In genomic region chr3:40800373-40800823, GRCm38 (mm10) we compare ENCODE assay signal across 8 mouse cellular contexts. TPM values are rescaled to one million over a fixed set of nuclear protein-coding genes. Genes with fewer than 3 reads are reported as not detected.
DNase-seq lines count a peak whose midpoint lies in the region; ATAC-seq and TF ChIP-seq lines count a peak whose summit lies in the region.

No protein-coding gene starts in this region.

- peak; percentile 21 for DNase-seq in layer of hippocampus, adult 9-11 months
- DNase-seq in layer of hippocampus, adult 9-10 months (ENCODE audit: low spot score) = no peak
- DNase-seq in c-Kit-positive CD71-positive TER-119-negative erythroid progenitor cells, embryonic 14.5 days (ENCODE audit: low read depth) = peak; percentile 44
- peak; percentile 17 to 27 for DNase-seq in frontal cortex, postnatal 14 days (ENCODE audit: low spot score in 2 of 2)
- peak; percentile 52 for DNase-seq in lung, postnatal 0 days (ENCODE audit: low spot score)
- DNase-seq in right cerebral cortex, postnatal 14 days = peak; percentile 53
- DNase-seq in adipocyte (ENCODE audit: low spot score) = no peak

- ATAC-seq in kidney, embryonic 16.5 days (ENCODE audit: low FRiP score, low TSS enrichment) = peak; percentile 89
- ATAC-seq in lung, postnatal 0 days = peak; percentile 59

- H3K27ac ChIP-seq in kidney, embryonic 16.5 days (ENCODE audit: low read length) = peak overlapping the region; percentile 82
- H3K27ac ChIP-seq in lung, postnatal 0 days (ENCODE audit: low read length) = peak overlapping the region; percentile 51; the same call in 1 of the 2 replicates

- H3K27me3 ChIP-seq in kidney, embryonic 16.5 days (ENCODE audit: insufficient read depth, low read length) = no peaks in the 10 kb centered on the region
- H3K27me3 ChIP-seq in lung, postnatal 0 days (replicated peaks; ENCODE audit: insufficient read depth, low read length) = no peaks in the 10 kb centered on the region

- no peaks in the 10 kb centered on the region for H3K9me3 ChIP-seq in kidney, embryonic 16.5 days (ENCODE audit: low read length)
- no peaks in the 10 kb centered on the region for H3K9me3 ChIP-seq in lung, postnatal 0 days (ENCODE audit: low read length)

- H3K36me3 ChIP-seq in kidney, embryonic 16.5 days (ENCODE audit: insufficient read depth, low read length) = peaks cover 15% of the 10 kb centered on the region
- peaks cover 5% of the 10 kb centered on the region; the same call in 1 of the 2 replicates for H3K36me3 ChIP-seq in lung, postnatal 0 days (ENCODE audit: insufficient read depth, low read length)

- peak overlapping the region; percentile 91 for H3K9ac ChIP-seq in kidney, embryonic 16.5 days (replicated peaks; ENCODE audit: low read length)
- peak overlapping the region; percentile 56 for H3K9ac ChIP-seq in lung, postnatal 0 days (replicated peaks; ENCODE audit: low read depth)

- H3K4me2 ChIP-seq in kidney, embryonic 16.5 days (replicated peaks; ENCODE audit: low read depth, low read length) = peak overlapping the region; percentile 78
- H3K4me2 ChIP-seq in lung, postnatal 0 days (replicated peaks; ENCODE audit: low read depth, low read length) = peak overlapping the region; percentile 98

- TF ChIP-seq CTCF in lung, postnatal 0 days (IDR thresholded peaks at IDR 0.05) = no peak

- TF ChIP-seq EP300 in lung, postnatal 0 days (IDR thresholded peaks at IDR 0.05) = no peak

- peaks cover 19% of the 10 kb centered on the region for H3K4me1 ChIP-seq in kidney, embryonic 16.5 days (ENCODE audit: insufficient read depth, low read length)
- peaks cover 7% of the 10 kb centered on the region; the same call in 1 of the 2 replicates for H3K4me1 ChIP-seq in lung, postnatal 0 days (ENCODE audit: insufficient read depth, low read depth, low read length)

- under 1% methylated on average over 37 of the region's 37 CpGs for WGBS in kidney, embryonic 16.5 days
- under 1% methylated on average over 27 of the region's 37 CpGs for WGBS in lung, postnatal 0 days

- peak overlapping the region; percentile 95 for H3K4me3 ChIP-seq in kidney, embryonic 16.5 days (ENCODE audit: low read length)
- H3K4me3 ChIP-seq in lung, postnatal 0 days (ENCODE audit: low read depth, low read length) = peak overlapping the region; percentile 75

RNA-seq across cellular contexts. Expression of gene Plk4, which starts 0.6 kb away (rescaled TPM):
- 55.6 and 56.9 TPM in 2 replicates for polyA plus RNA-seq in kidney, embryonic 16.5 days (2015; fragmentation: Nextera tagmentation; extraction: Ambion mirVana)
- 8.9 and 9.2 TPM in 2 replicates for polyA plus RNA-seq in lung, postnatal 0 days (2015; fragmentation: Nextera tagmentation; extraction: Ambion mirVana)

RNA-seq across cellular contexts. Expression of gene Mfsd8, which starts 46.3 kb away (rescaled TPM):
- 7.3 and 8.7 TPM in 2 replicates for polyA plus RNA-seq in kidney, embryonic 16.5 days (2015; fragmentation: Nextera tagmentation; extraction: Ambion mirVana)
- polyA plus RNA-seq in lung, postnatal 0 days (2015; fragmentation: Nextera tagmentation; extraction: Ambion mirVana) = 7.1 and 8.9 TPM in 2 replicates

RNA-seq across cellular contexts. Expression of gene Abhd18, which starts 46.4 kb away (rescaled TPM):
- polyA plus RNA-seq in kidney, embryonic 16.5 days (2015; fragmentation: Nextera tagmentation; extraction: Ambion mirVana) = 6.8 and 7.9 TPM in 2 replicates
- 4.7 and 5.9 TPM in 2 replicates for polyA plus RNA-seq in lung, postnatal 0 days (2015; fragmentation: Nextera tagmentation; extraction: Ambion mirVana)

RNA-seq across cellular contexts. Expression of gene Hspa4l, which starts 56.1 kb away (rescaled TPM):
- polyA plus RNA-seq in kidney, embryonic 16.5 days (2015; fragmentation: Nextera tagmentation; extraction: Ambion mirVana) = 10.0 and 11.4 TPM in 2 replicates
- polyA plus RNA-seq in lung, postnatal 0 days (2015; fragmentation: Nextera tagmentation; extraction: Ambion mirVana) = 22.5 and 26.6 TPM in 2 replicates

Comparison
In these comparisons a context has a peak if more than half of its experiments do, and no peak if none do; other contexts are left out.
1. DNase-seq: peak in layer of hippocampus, adult 9-11 months (single experiment), c-Kit-positive CD71-positive TER-119-negative erythroid progenitor cells, embryonic 14.5 days (single experiment), frontal cortex, postnatal 14 days (2 of 2), lung, postnatal 0 days (single experiment) and right cerebral cortex, postnatal 14 days (single experiment); none in layer of hippocampus, adult 9-10 months (single experiment) and adipocyte (single experiment).